Mouse (Mus musculus) MEL (cell line): ENCODE results near the gene Nuak2.

Source experiments
- CHD2 ChIP-seq: IDR thresholded peaks from 2 replicates; pipeline ENCODE4 v1.6.1; 2011; ENCODE audit warnings: low read length, improper control_type of control experiment
- CTCF ChIP-seq, 3 experiments: IDR thresholded peaks in 2 of 3; conservative IDR thresholded peaks in 1 of 3; 2 replicates each; pipeline ENCODE4 v1.5.1; 2011 to 2012; ENCODE audit warnings: low read length in 3 of 3, low read depth in 2 of 3, mild to moderate bottlenecking in 2 of 3, improper control_type of control experiment in 1 of 3, inconsistent platforms in 1 of 3, mixed read lengths in 1 of 3, moderate library complexity in 1 of 3; ENCODE audit not compliant: control insufficient read depth in 1 of 3, insufficient read depth in 1 of 3, poor library complexity in 1 of 3, severe bottlenecking in 1 of 3
- E2F4 ChIP-seq: IDR thresholded peaks from 2 replicates; pipeline ENCODE4 v1.6.1; 2011; ENCODE audit warnings: low read depth, low read length, improper control_type of control experiment, borderline replicate concordance
- EP300 ChIP-seq, 2 experiments: IDR thresholded peaks; 2 replicates each; pipeline ENCODE4 v1.6.1; 2011; ENCODE audit warnings: improper control_type of control experiment in 2 of 2, low read length in 2 of 2, low read depth in 1 of 2, mild to moderate bottlenecking in 1 of 2
- GATA1 ChIP-seq: IDR thresholded peaks from 2 replicates; pipeline ENCODE4 v1.6.1; 2011; ENCODE audit warnings: low read depth, low read length, improper control_type of control experiment
- MAX ChIP-seq: IDR thresholded peaks from 2 replicates; pipeline ENCODE4 v1.6.1; 2011; ENCODE audit warnings: low read length, improper control_type of control experiment
- POLR2A ChIP-seq, 2 experiments: IDR thresholded peaks; 2 replicates each; pipeline ENCODE4 v1.6.1; 2011 to 2012; ENCODE audit warnings: low read length in 2 of 2, mild to moderate bottlenecking in 2 of 2, control low read depth in 1 of 2, improper control_type of control experiment in 1 of 2, low read depth in 1 of 2, moderate library complexity in 1 of 2; ENCODE audit not compliant: control insufficient read depth in 1 of 2, insufficient read depth in 1 of 2, poor library complexity in 1 of 2
- SMC3 ChIP-seq: IDR thresholded peaks from 2 replicates; pipeline ENCODE4 v1.6.1; 2011; ENCODE audit warnings: low read depth, low read length, improper control_type of control experiment
- TAL1 ChIP-seq: IDR thresholded peaks from 2 replicates; pipeline ENCODE4 v1.6.1; 2012; ENCODE audit warnings: mild to moderate bottlenecking, inconsistent platforms, low read length, moderate library complexity, mixed read lengths
- TBP ChIP-seq: IDR thresholded peaks from 2 replicates; pipeline ENCODE4 v1.8.0; 2011; ENCODE audit warnings: low read depth, low read length, improper control_type of control experiment
- USF2 ChIP-seq, 2 experiments: IDR thresholded peaks; 2 replicates each; pipeline ENCODE4 v1.6.1; 2011 to 2012; ENCODE audit warnings: improper control_type of control experiment in 2 of 2, low read length in 2 of 2, borderline replicate concordance in 1 of 2, inconsistent platforms in 1 of 2, low read depth in 1 of 2, mild to moderate bottlenecking in 1 of 2; ENCODE audit not compliant: insufficient read depth in 1 of 2
- ZC3H11A ChIP-seq: IDR thresholded peaks from 2 replicates; pipeline ENCODE4 v1.6.1; 2012; ENCODE audit warnings: low read depth, mild to moderate bottlenecking, inconsistent platforms, low read length, improper control_type of control experiment
- ZNF384 ChIP-seq: IDR thresholded peaks from 2 replicates; pipeline ENCODE4 v1.6.1; 2012; ENCODE audit warnings: low read depth, mild to moderate bottlenecking, inconsistent platforms, low read length, improper control_type of control experiment

DNA sequence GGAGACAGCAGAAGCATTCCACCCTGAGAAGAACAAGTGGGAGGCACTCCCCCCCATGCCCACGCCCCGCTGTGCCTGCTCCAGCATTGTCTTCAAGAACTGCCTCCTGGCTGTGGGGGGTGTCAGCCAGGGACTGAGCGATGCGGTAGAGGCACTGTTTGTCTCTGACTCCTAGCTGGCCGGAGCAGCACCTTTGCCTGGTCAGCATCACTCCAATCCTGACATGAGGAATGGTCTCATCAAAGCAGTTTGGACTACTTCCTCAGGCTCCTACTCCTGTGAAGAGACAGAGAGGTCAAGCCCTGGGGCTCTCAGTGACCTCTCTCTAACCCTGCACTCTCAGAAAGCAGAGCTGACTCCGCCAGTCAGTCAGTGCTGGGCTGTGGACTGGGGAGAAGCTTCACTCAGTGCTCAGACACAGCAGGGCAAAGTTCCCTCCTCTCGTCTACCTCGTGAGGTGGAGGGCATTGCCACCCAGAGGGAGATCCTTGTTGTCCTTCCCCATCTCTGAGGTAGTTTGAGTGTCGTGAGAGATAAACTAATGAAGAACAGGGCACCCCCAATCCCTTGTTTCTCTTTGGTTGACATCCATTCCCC, 11.2 kb upstream of the Nuak2 start:
- TF ChIP-seq GATA1 (no peak), TBP (no peak), MAX (no peak), POLR2A (IDR thresholded peaks at IDR 0.05; ENCODE audit: control insufficient read depth in 1 of 2, insufficient read depth in 1 of 2, low read depth in 1 of 2, low read length in 2 of 2, poor library complexity in 1 of 2) (no peak), EP300 (IDR thresholded peaks at IDR 0.05; ENCODE audit: low read depth in 1 of 2, low read length in 2 of 2) (no peak), CTCF (IDR thresholded peaks at IDR 0.05 in 2 of 3, conservative IDR thresholded peaks at IDR 0.05 in 1 of 3; ENCODE audit: control insufficient read depth in 1 of 3, insufficient read depth in 1 of 3, low read depth in 2 of 3, low read length in 3 of 3, poor library complexity in 1 of 3, severe bottlenecking in 1 of 3) (no peak), SMC3 (no peak), ZNF384 (no peak), CHD2 (no peak), TAL1 (no peak), ZC3H11A (no peak), E2F4 (no peak), USF2 (IDR thresholded peaks at IDR 0.05; ENCODE audit: borderline replicate concordance in 1 of 2, insufficient read depth in 1 of 2, low read depth in 1 of 2, low read length in 2 of 2) (no peak)
